Mouse (Mus musculus) gastrocnemius, postnatal 10 days (tissue): ENCODE results near the gene Tnni2. TPM values are rescaled to one million over a fixed set of nuclear protein-coding genes. Genes with fewer than 3 reads are reported as not detected.
A peak's percentile ranks its signal among the peaks of the same experiment; 100 is the strongest.

ENCODE experiments used
- DNase-seq: peaks from one replicate; pipeline ENCODE4 v3.0.0; 2021; ENCODE audit warnings: mixed read lengths
- total RNA-seq, 2 experiments: library from RNA; stranded (reverse); gene quantifications; 2 replicates each; pipeline ENCODE4 v1.2.3; 2021

Gene Tnni2
- total RNA-seq, 2 experiments from 2014 or later: 11,296 to 12,937 TPM

DNA sequence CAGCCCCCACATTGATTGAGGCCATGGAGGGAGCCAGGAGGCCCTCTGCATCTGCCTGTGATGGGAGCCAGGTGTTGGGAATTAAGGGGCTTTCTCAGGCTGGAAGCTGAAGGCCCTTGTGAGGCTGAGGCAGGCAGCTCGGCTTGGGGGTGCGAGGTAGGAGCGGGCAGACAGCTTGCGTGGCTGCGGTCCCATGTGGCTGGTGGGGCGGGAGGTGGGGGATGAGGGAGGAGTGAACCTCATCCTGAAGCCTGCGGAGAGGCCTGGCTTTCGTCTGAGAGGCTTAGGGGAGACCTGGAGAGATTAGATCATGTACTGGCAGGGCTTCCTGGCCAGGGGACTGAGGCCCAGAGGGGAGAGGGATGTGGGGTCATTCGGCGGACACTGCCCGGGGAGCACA is 41.5 kb downstream of the Tnni2 start:
- no peak for DNase-seq

DNA sequence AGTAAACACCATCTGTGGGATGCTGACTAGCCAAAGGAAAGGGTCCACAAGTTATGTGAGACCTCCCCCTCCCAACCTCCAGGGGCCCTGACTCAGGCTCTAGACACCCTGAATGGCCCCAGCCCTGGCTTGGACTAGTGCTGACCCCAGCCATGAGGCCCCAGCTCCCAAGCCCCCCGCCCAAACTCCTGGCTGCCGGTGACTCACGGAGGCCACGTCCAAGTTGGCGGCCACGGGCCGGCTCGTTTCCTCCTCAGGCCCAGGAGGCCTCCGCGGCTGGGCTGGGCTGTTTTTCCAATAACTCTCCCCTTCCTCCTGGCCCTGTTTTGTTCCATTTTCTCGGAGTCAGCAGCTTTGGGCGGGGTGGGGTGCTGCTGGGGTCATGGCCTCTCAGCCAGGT is 43.2 kb downstream of the Tnni2 start:
- DNase-seq: peak; percentile 78

DNA sequence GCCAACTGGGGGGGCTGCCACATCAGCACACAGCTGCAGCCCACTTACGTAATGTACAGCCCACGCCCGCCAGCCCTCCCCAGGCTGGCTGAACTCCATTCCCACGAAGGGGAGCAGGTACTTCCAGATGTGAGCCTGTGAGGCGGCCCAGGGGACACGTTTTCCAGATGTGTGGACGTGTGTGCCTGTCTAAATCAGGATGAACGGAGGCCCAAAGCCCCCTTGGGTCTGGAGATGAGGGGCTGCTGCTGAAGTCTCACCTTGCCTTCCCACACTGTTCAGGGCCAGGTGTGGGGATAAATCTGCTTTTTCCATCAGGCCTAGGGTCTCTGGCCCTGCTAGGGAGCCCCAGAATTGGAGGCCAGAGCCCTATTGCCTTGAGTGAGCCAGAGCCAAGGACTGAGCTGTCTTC is 45.1 kb downstream of the Tnni2 start:
- no peak for DNase-seq

GRCm38 (mm10) chr7:142487341-142487859 is 45.8 kb downstream of the Tnni2 start:
- no peak for DNase-seq

DNA sequence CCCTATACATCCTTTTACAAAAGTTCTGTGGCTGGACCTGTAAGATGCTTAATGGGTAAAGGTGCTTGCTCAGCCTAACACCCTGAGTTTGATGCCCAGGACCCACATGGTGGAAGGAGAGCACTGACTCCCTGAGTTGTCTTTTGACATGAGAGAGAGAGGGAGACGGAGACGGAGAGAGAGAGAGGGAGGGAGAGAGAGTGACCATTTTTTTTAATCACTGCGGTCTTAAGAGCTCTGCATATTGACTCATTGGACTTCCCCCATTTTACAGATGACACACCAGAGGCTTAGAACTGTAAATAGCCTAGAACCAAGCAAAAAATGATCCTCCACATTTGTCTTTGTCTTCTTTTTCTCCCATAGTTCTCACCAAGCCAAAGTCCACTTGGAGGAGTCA is 46.4 kb downstream of the Tnni2 start:
- DNase-seq: no peak

GRCm38 (mm10) chr7:142493535-142493934 is 51.9 kb downstream of the Tnni2 start:
- DNase-seq: no peak

Other genes with a start within 250 kb of the Tnni2 start
- not detected for gene Krtap5-3, start 240.4 kb upstream of the Tnni2 start, total RNA-seq
- gene Gm7579, start 229.9 kb upstream of the Tnni2 start, total RNA-seq: not detected
- gene Krtap5-5, start 211.8 kb upstream of the Tnni2 start, total RNA-seq: not detected
- gene Gm40460, start 200.7 kb upstream of the Tnni2 start, total RNA-seq: not detected
- not detected for gene Gm2431, start 183.5 kb upstream of the Tnni2 start, total RNA-seq
- not detected for gene Gm4559, start 167.4 kb upstream of the Tnni2 start, total RNA-seq
- not detected for gene Krtap5-1, start 144.7 kb upstream of the Tnni2 start, total RNA-seq
- gene Krtap5-4, start 138.3 kb upstream of the Tnni2 start, total RNA-seq: not detected
- gene Ifitm10, start 68.1 kb upstream of the Tnni2 start, total RNA-seq: 1 to 10 TPM; 3.3 to 4.8 TPM
- gene Gm49369, start 59.1 kb upstream of the Tnni2 start, total RNA-seq: 1 to 10 TPM in 1 of 2 experiments, not detected in 1; 1.0 TPM
- gene Ctsd, start 53.8 kb upstream of the Tnni2 start, total RNA-seq: 100 to 1,000 TPM; 249 to 254 TPM
- gene Syt8, start 7.0 kb upstream of the Tnni2 start, total RNA-seq: under 1 TPM in 1 of 2 experiments, not detected in 1; 0.36 TPM
- gene Lsp1, start 19.0 kb downstream of the Tnni2 start, total RNA-seq: 10 to 100 TPM; 14.4 to 24.4 TPM
- gene Tnnt3, start 57.0 kb downstream of the Tnni2 start, total RNA-seq: over 10,000 TPM; 17,146 to 18,824 TPM
- 1 to 10 TPM; 6.4 to 7.2 TPM for gene Mrpl23, start 90.9 kb downstream of the Tnni2 start, total RNA-seq
- 1,000 to 10,000 TPM; 6,069 to 6,624 TPM for gene Igf2, start 225.0 kb downstream of the Tnni2 start, total RNA-seq
- gene Gm49394, start 228.1 kb downstream of the Tnni2 start, total RNA-seq: under 1 TPM; 0.25 to 0.47 TPM